Mouse (Mus musculus) lung, embryonic 14.5 days (tissue): ENCODE measurements around the gene Lingo2. TPM values are rescaled to one million over a fixed set of nuclear protein-coding genes. Genes with fewer than 3 reads are reported as not detected.

Source experiments
- ATAC-seq: fragments of 200-750 bp; cut with Nextera tagmentation; 2 replicates; pipeline ENCODE4 v1.8.0; 2017; ENCODE audit warnings: mild to moderate bottlenecking, moderate TSS enrichment, moderate library complexity; ENCODE audit not compliant: insufficient read depth
- DNase-seq: peaks from one replicate; pipeline ENCODE4 v3.0.0-alpha.2; 2015
- H3K27ac ChIP-seq: fragments of 300-500 bp; sonication (generic); 2 replicates; pipeline ENCODE4 v1.5.1; 2014; ENCODE audit warnings: low read depth, mild to moderate bottlenecking, moderate library complexity
- H3K27me3 ChIP-seq: fragments of 300-500 bp; sonication (generic); 2 replicates; pipeline ENCODE4 v1.6.1; 2014; ENCODE audit warnings: low read length, control low read depth; ENCODE audit not compliant: insufficient read depth
- H3K36me3 ChIP-seq: fragments of 300-500 bp; sonication (generic); 2 replicates; pipeline ENCODE4 v1.6.1; 2014; ENCODE audit warnings: control low read depth; ENCODE audit not compliant: insufficient read depth
- H3K4me1 ChIP-seq: fragments of 300-500 bp; sonication (generic); 2 replicates; pipeline ENCODE4 v1.6.1; 2014; ENCODE audit warnings: antibody characterized with exemption, control low read depth; ENCODE audit not compliant: insufficient read depth
- H3K4me2 ChIP-seq: fragments of 300-500 bp; sonication (generic); 2 replicates; pipeline ENCODE4 v1.6.1; 2014; ENCODE audit warnings: mild to moderate bottlenecking
- H3K4me3 ChIP-seq: fragments of 300-500 bp; sonication (generic); 2 replicates; pipeline ENCODE4 v1.5.1; 2014; ENCODE audit warnings: low read depth, low read length
- H3K9ac ChIP-seq: fragments of 300-500 bp; sonication (generic); 2 replicates; pipeline ENCODE4 v1.6.1; 2014
- H3K9me3 ChIP-seq: fragments of 300-500 bp; sonication (generic); 2 replicates; pipeline ENCODE4 v1.6.1; 2016; ENCODE audit warnings: low read depth, low read length, control low read depth
- CTCF ChIP-seq: IDR thresholded peaks from 2 replicates; pipeline ENCODE4 v1.5.1; 2016; ENCODE audit warnings: antibody characterized with exemption, low read depth
- WGBS: fragments of 180-500 bp; shearing (Covaris S2); extraction: QIAGEN DNeasy Blood & Tissue Kit; methylation state at CpG from one replicate; pipeline ENCODE4 v1.1.7; 2014; 5-methylcytosine and 5-hydroxymethylcytosine counted together
- polyA plus RNA-seq: library from polyadenylated mRNA; unstranded; fragments of >200 nt; fragmentation: Nextera tagmentation; extraction: Ambion mirVana; gene quantifications from 2 replicates; pipeline ENCODE4 v1.2.1, GENCODE M21; 2014

Lingo2 gene
- polyA plus RNA-seq, 1 experiment from 2014 or later: 0.16 TPM

GRCm38 (mm10) chr4:35770810-35771209, 1180.7 kb downstream of the Lingo2 start:
- 78% methylated on average over 7 of the region's 7 CpGs for WGBS
- Histone ChIP-seq H3K4me2 (no peak overlapping the region), H3K9me3 (no peaks in the 10 kb centered on the region), H3K27me3 (no peaks in the 10 kb centered on the region), H3K9ac (no peak overlapping the region), H3K27ac (no peak overlapping the region), H3K4me3 (no peak overlapping the region), H3K36me3 (no peaks in the 10 kb centered on the region), H3K4me1 (no peaks in the 10 kb centered on the region)
- ATAC-seq (no peak), DNase-seq (no peak)
- TF ChIP-seq CTCF: no peak

GRCm38 (mm10) chr4:35766905-35767304, 1184.6 kb downstream of the Lingo2 start:
- WGBS: 57% methylated on average over 6 of the region's 6 CpGs
- Histone ChIP-seq H3K36me3 (no peaks in the 10 kb centered on the region), H3K4me1 (no peaks in the 10 kb centered on the region), H3K9me3 (no peaks in the 10 kb centered on the region), H3K9ac (no peak overlapping the region), H3K4me2 (no peak overlapping the region), H3K27me3 (no peaks in the 10 kb centered on the region), H3K4me3 (no peak overlapping the region), H3K27ac (no peak overlapping the region)
- no peak for TF ChIP-seq CTCF
- no peak for DNase-seq
- ATAC-seq: no peak

- ATAC-seq (no peak), DNase-seq (no peak)
- no peak for TF ChIP-seq CTCF
- Histone ChIP-seq H3K27me3 (no peaks in the 10 kb centered on the region), H3K27ac (no peak overlapping the region), H3K4me2 (no peak overlapping the region), H3K36me3 (no peaks in the 10 kb centered on the region), H3K9ac (no peak overlapping the region), H3K4me3 (no peak overlapping the region), H3K9me3 (no peaks in the 10 kb centered on the region), H3K4me1 (no peaks in the 10 kb centered on the region)
- WGBS: 64% methylated on average over 5 of the region's 5 CpGs
These were observed 1190.4 kb downstream of the Lingo2 start for GRCm38 (mm10) chr4:35761181-35761580.

GRCm38 (mm10) chr4:35752121-35752860, 1199.3 kb downstream of the Lingo2 start:
- Histone ChIP-seq H3K9me3 (no peaks in the 10 kb centered on the region), H3K27ac (no peak overlapping the region), H3K9ac (no peak overlapping the region), H3K4me3 (no peak overlapping the region), H3K4me1 (no peaks in the 10 kb centered on the region), H3K36me3 (no peaks in the 10 kb centered on the region), H3K4me2 (no peak overlapping the region), H3K27me3 (no peaks in the 10 kb centered on the region)
- WGBS: 47% methylated on average over 6 of the region's 6 CpGs
- ATAC-seq (no peak), DNase-seq (peak; percentile 39)
- TF ChIP-seq CTCF: no peak

GRCm38 (mm10) chr4:35746693-35747092, 1204.9 kb downstream of the Lingo2 start:
- H3K4me3 ChIP-seq: no peak overlapping the region
- no peaks in the 10 kb centered on the region for H3K9me3 ChIP-seq
- H3K4me2 ChIP-seq: no peak overlapping the region
- DNase-seq: no peak
- no peaks in the 10 kb centered on the region for H3K4me1 ChIP-seq
- no peaks in the 10 kb centered on the region for H3K27me3 ChIP-seq
- no peak overlapping the region for H3K9ac ChIP-seq
- no peaks in the 10 kb centered on the region for H3K36me3 ChIP-seq
- no peak for TF ChIP-seq CTCF
- H3K27ac ChIP-seq: no peak overlapping the region
- no peak for ATAC-seq
- WGBS: 69% methylated on average over 6 of the region's 6 CpGs

GRCm38 (mm10) chr4:35724774-35725173, 1226.8 kb downstream of the Lingo2 start:
- Histone ChIP-seq H3K4me3 (no peak overlapping the region), H3K4me1 (no peaks in the 10 kb centered on the region), H3K36me3 (no peaks in the 10 kb centered on the region), H3K4me2 (no peak overlapping the region), H3K9ac (no peak overlapping the region), H3K27ac (no peak overlapping the region), H3K9me3 (no peaks in the 10 kb centered on the region), H3K27me3 (no peaks in the 10 kb centered on the region)
- ATAC-seq (peak; percentile 74; the same call in 1 of the 2 replicates), DNase-seq (peak; percentile 34)
- no peak for TF ChIP-seq CTCF
- WGBS: 27% methylated on average over 1 of the region's 1 CpGs

- no peak overlapping the region for H3K9ac ChIP-seq
- no peak overlapping the region for H3K27ac ChIP-seq
- no peak overlapping the region for H3K4me2 ChIP-seq
- no peak for DNase-seq
- no peaks in the 10 kb centered on the region for H3K36me3 ChIP-seq
- no peaks in the 10 kb centered on the region for H3K9me3 ChIP-seq
- no peak for ATAC-seq
- no peak overlapping the region for H3K4me3 ChIP-seq
- no peaks in the 10 kb centered on the region for H3K27me3 ChIP-seq
- 34% methylated on average over 2 of the region's 2 CpGs for WGBS
- H3K4me1 ChIP-seq: no peaks in the 10 kb centered on the region
- TF ChIP-seq CTCF: no peak
These were observed 1247.4 kb downstream of the Lingo2 start for GRCm38 (mm10) chr4:35704126-35704525.

- ATAC-seq (no peak), DNase-seq (no peak)
- Histone ChIP-seq H3K27me3 (no peaks in the 10 kb centered on the region), H3K4me3 (no peak overlapping the region), H3K4me1 (no peaks in the 10 kb centered on the region), H3K27ac (no peak overlapping the region), H3K9me3 (no peaks in the 10 kb centered on the region), H3K9ac (no peak overlapping the region), H3K4me2 (no peak overlapping the region), H3K36me3 (no peaks in the 10 kb centered on the region)
- no peak for TF ChIP-seq CTCF
- 76% methylated on average over 1 of the region's 1 CpGs for WGBS
These were observed 1248.9 kb downstream of the Lingo2 start for GRCm38 (mm10) chr4:35702661-35703060.
